Mouse (Mus musculus): ENCODE results near the gene Ilvbl.

DNA sequence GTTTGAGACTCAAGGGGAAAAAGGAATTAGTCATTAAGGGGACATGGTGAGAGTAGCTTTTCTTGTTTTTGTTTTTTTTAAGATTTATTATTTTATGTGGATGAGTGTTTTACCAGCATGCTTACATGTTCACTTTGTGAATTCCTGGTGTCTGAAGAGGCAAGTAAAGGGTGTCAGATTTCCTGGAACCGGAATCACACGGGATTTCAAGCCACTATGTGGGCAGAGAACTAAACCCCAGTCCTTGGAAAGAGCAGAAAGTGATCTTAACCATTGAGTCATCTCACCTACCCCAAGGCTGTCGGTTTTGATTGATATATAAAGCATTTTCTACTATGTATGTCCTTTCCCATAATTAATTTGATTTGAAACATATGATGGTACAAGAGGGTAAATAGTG is 4.5 kb upstream of the Ilvbl start:
- no peak for TF ChIP-seq CTCF (conservative IDR thresholded peaks at IDR 0.05; ENCODE audit: low read length)
- TF ChIP-seq POU5F1 (IDR thresholded peaks at IDR 0.05; ENCODE audit: borderline replicate concordance, low read length) = no peak
- no peak for TF ChIP-seq NANOG (IDR thresholded peaks at IDR 0.05; ENCODE audit: borderline replicate concordance, low read length)

All from E14TG2a.4 (cell line).